Mouse (Mus musculus): ENCODE data around the gene Hoxc9.

Gene Hoxc9

GRCm38 (mm10) chr15:102978615-102979515, 2.6 kb downstream of the Hoxc9 start:
- DNase-seq (ENCODE audit: low spot score), result no peak

GRCm38 (mm10) chr15:102979936-102980335, 3.7 kb downstream of the Hoxc9 start:
- no peak for DNase-seq (ENCODE audit: low spot score)

- DNase-seq (ENCODE audit: low spot score), result no peak
Observed at GRCm38 (mm10) chr15:102980352-102980751, 4.1 kb downstream of the Hoxc9 start.

- DNase-seq (ENCODE audit: low spot score), result no peak
Observed at GRCm38 (mm10) chr15:102980912-102981311, 4.7 kb downstream of the Hoxc9 start.

GRCm38 (mm10) chr15:102981379-102982288, 5.4 kb downstream of the Hoxc9 start:
- no peak for DNase-seq (ENCODE audit: low spot score)

GRCm38 (mm10) chr15:102983716-102984115, 7.5 kb downstream of the Hoxc9 start:
- no peak for DNase-seq (ENCODE audit: low spot score)

- DNase-seq (ENCODE audit: low spot score), result no peak
Observed at GRCm38 (mm10) chr15:102984521-102984920, 8.3 kb downstream of the Hoxc9 start.

- DNase-seq (ENCODE audit: low spot score), result no peak
Observed at GRCm38 (mm10) chr15:102984925-102985324, 8.7 kb downstream of the Hoxc9 start.

- peak; percentile 98 for DNase-seq (ENCODE audit: low spot score)
Observed at GRCm38 (mm10) chr15:102987124-102987833, 11.0 kb downstream of the Hoxc9 start.

GRCm38 (mm10) chr15:102988078-102988477, 11.8 kb downstream of the Hoxc9 start:
- DNase-seq (ENCODE audit: low spot score), result no peak

GRCm38 (mm10) chr15:102990461-102991397, 14.5 kb downstream of the Hoxc9 start, which contains the start of gene Hoxc8:
TSS of gene Hoxc8 (plus strand) at chr15:102990607.
- no peak for DNase-seq (ENCODE audit: low spot score)

- DNase-seq (ENCODE audit: low spot score), result no peak
Observed at GRCm38 (mm10) chr15:102991782-102992181, 15.5 kb downstream of the Hoxc9 start.

- no peak for DNase-seq (ENCODE audit: low spot score)
Observed at GRCm38 (mm10) chr15:102992206-102992605, 16.0 kb downstream of the Hoxc9 start.

GRCm38 (mm10) chr15:102992863-102993262, 16.6 kb downstream of the Hoxc9 start:
- no peak for DNase-seq (ENCODE audit: low spot score)

- DNase-seq (ENCODE audit: low spot score), result no peak
Observed at GRCm38 (mm10) chr15:102996548-102996947, 20.3 kb downstream of the Hoxc9 start.

GRCm38 (mm10) chr15:102997431-102997830, 21.2 kb downstream of the Hoxc9 start:
- no peak for DNase-seq (ENCODE audit: low spot score)

- DNase-seq (ENCODE audit: low spot score), result no peak
Observed at GRCm38 (mm10) chr15:102997939-102998355, 21.7 kb downstream of the Hoxc9 start, which contains the start of gene Hoxc6. TSS of gene Hoxc6 (plus strand) at chr15:102998257.

GRCm38 (mm10) chr15:102998608-102999182, 22.5 kb downstream of the Hoxc9 start:
- no peak for DNase-seq (ENCODE audit: low spot score)

GRCm38 (mm10) chr15:102999183-102999831, 23.1 kb downstream of the Hoxc9 start:
- DNase-seq (ENCODE audit: low spot score), result no peak

- DNase-seq (ENCODE audit: low spot score), result no peak
Observed at GRCm38 (mm10) chr15:102999955-103000354, 23.7 kb downstream of the Hoxc9 start.
